Mouse (Mus musculus) lung, embryonic 14.5 days (tissue): Measurements from ENCODE around the gene Gm20458. TPM values are rescaled to one million over a fixed set of nuclear protein-coding genes. Genes with fewer than 3 reads are reported as not detected.
A peak's percentile ranks its signal among the peaks of the same experiment; 100 is the strongest.

Source experiments
- ATAC-seq: fragments of 200-750 bp; cut with Nextera tagmentation; 2 replicates; pipeline ENCODE4 v1.8.0; 2017; ENCODE audit warnings: mild to moderate bottlenecking, moderate TSS enrichment, moderate library complexity; ENCODE audit not compliant: insufficient read depth
- DNase-seq: peaks from one replicate; pipeline ENCODE4 v3.0.0-alpha.2; 2015
- H3K27ac ChIP-seq: fragments of 300-500 bp; sonication (generic); 2 replicates; pipeline ENCODE4 v1.5.1; 2014; ENCODE audit warnings: low read depth, mild to moderate bottlenecking, moderate library complexity
- H3K27me3 ChIP-seq: fragments of 300-500 bp; sonication (generic); 2 replicates; pipeline ENCODE4 v1.6.1; 2014; ENCODE audit warnings: low read length, control low read depth; ENCODE audit not compliant: insufficient read depth
- H3K36me3 ChIP-seq: fragments of 300-500 bp; sonication (generic); 2 replicates; pipeline ENCODE4 v1.6.1; 2014; ENCODE audit warnings: control low read depth; ENCODE audit not compliant: insufficient read depth
- H3K4me1 ChIP-seq: fragments of 300-500 bp; sonication (generic); 2 replicates; pipeline ENCODE4 v1.6.1; 2014; ENCODE audit warnings: antibody characterized with exemption, control low read depth; ENCODE audit not compliant: insufficient read depth
- H3K4me2 ChIP-seq: fragments of 300-500 bp; sonication (generic); 2 replicates; pipeline ENCODE4 v1.6.1; 2014; ENCODE audit warnings: mild to moderate bottlenecking
- H3K4me3 ChIP-seq: fragments of 300-500 bp; sonication (generic); 2 replicates; pipeline ENCODE4 v1.5.1; 2014; ENCODE audit warnings: low read depth, low read length
- H3K9ac ChIP-seq: fragments of 300-500 bp; sonication (generic); 2 replicates; pipeline ENCODE4 v1.6.1; 2014
- H3K9me3 ChIP-seq: fragments of 300-500 bp; sonication (generic); 2 replicates; pipeline ENCODE4 v1.6.1; 2016; ENCODE audit warnings: low read depth, low read length, control low read depth
- CTCF ChIP-seq: IDR thresholded peaks from 2 replicates; pipeline ENCODE4 v1.5.1; 2016; ENCODE audit warnings: antibody characterized with exemption, low read depth
- WGBS: fragments of 180-500 bp; shearing (Covaris S2); extraction: QIAGEN DNeasy Blood & Tissue Kit; methylation state at CpG from one replicate; pipeline ENCODE4 v1.1.7; 2014; 5-methylcytosine and 5-hydroxymethylcytosine counted together
- polyA plus RNA-seq: library from polyadenylated mRNA; unstranded; fragments of >200 nt; fragmentation: Nextera tagmentation; extraction: Ambion mirVana; gene quantifications from 2 replicates; pipeline ENCODE4 v1.2.1, GENCODE M21; 2014

The Gm20458 gene
- polyA plus RNA-seq, 1 experiment from 2014 or later: 14.4 TPM

DNA sequence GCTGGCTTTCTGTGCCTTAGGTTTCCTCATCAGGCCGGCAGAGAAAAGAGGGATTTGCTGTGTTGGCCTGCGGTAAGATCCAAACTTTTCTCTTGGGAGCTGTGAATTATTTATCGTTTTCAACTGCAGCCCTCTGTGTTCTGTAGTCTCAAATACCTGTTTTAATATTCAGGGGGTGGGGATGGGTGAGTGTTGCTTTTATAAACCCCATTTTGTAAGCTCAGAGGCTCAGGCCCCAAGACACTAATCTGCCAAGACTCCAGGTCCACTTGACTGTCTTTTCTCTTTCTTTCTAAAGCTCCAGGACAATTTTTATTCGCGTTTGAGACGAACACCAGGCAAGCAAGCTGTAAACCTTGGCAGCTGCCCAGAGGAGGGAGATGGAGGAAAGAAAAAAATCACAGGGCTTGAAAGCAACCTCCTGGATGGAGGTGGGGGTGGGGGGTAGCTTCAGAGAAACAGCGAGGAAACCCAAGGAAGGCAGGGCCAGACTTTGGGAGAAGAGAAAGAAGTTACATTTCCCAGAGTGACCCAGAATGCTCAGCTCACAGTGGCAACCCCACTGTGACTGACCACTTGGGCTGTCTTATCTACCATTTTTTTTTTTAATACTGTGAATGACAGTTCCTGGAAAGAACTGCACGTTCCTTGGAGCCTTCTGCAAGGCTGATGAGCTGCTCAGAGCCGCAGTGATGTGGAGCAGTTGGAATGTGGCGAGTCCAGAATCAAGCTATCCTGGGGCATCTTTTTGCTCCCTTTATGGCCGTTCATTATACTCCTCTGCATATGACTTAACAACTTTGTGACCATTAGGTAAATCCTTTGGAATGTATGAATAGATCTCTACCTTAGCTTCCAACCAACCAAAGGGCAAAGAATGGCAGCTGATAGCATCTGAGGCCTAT, 57.8 kb downstream of the Gm20458 start:
- WGBS: 40% methylated on average over 11 of the region's 11 CpGs
- no peaks in the 10 kb centered on the region for H3K36me3 ChIP-seq
- H3K27ac ChIP-seq: no peak overlapping the region
- DNase-seq (peak; percentile 38), ATAC-seq (no peak)
- H3K27me3 ChIP-seq: no peaks in the 10 kb centered on the region
- no peaks in the 10 kb centered on the region; the same call in 1 of the 2 replicates for H3K4me1 ChIP-seq
- H3K4me2 ChIP-seq: no peak overlapping the region
- H3K9ac ChIP-seq: no peak overlapping the region
- H3K9me3 ChIP-seq: no peaks in the 10 kb centered on the region
- TF ChIP-seq CTCF: no peak
- H3K4me3 ChIP-seq: no peak overlapping the region

- Histone ChIP-seq H3K9ac (no peak overlapping the region), H3K36me3 (no peaks in the 10 kb centered on the region), H3K9me3 (no peaks in the 10 kb centered on the region), H3K4me2 (no peak overlapping the region), H3K27ac (no peak overlapping the region), H3K4me3 (no peak overlapping the region), H3K27me3 (no peaks in the 10 kb centered on the region), H3K4me1 (no peaks in the 10 kb centered on the region; the same call in 1 of the 2 replicates)
- 71% methylated on average over 6 of the region's 6 CpGs for WGBS
- TF ChIP-seq CTCF: no peak
- ATAC-seq (no peak), DNase-seq (no peak)
Observed at GRCm38 (mm10) chr2:164519171-164519526, 58.4 kb downstream of the Gm20458 start.

- peak; percentile 47; the same call in 1 of the 2 replicates for ATAC-seq
- TF ChIP-seq CTCF: peak; percentile 87
Observed at GRCm38 (mm10) chr2:164520782-164521181, 60.0 kb downstream of the Gm20458 start.

GRCm38 (mm10) chr2:164521841-164522240, 61.1 kb downstream of the Gm20458 start:
- Histone ChIP-seq H3K4me3 (no peak overlapping the region), H3K4me2 (peak overlapping the region; percentile 15; the same call in 1 of the 2 replicates), H3K36me3 (no peaks in the 10 kb centered on the region), H3K9me3 (no peaks in the 10 kb centered on the region), H3K9ac (no peak overlapping the region), H3K4me1 (no peaks in the 10 kb centered on the region; the same call in 1 of the 2 replicates), H3K27ac (no peak overlapping the region), H3K27me3 (no peaks in the 10 kb centered on the region)
- DNase-seq: peak; percentile 52
- no peak for ATAC-seq
- WGBS: 14% methylated on average over 11 of the region's 11 CpGs
- TF ChIP-seq CTCF: no peak

More at GRCm38 (mm10) chr2:164520782-164521181, 60.0 kb downstream of the Gm20458 start:
- Histone ChIP-seq H3K4me3 (no peak overlapping the region), H3K27me3 (no peaks in the 10 kb centered on the region), H3K27ac (no peak overlapping the region), H3K9me3 (no peaks in the 10 kb centered on the region), H3K36me3 (no peaks in the 10 kb centered on the region), H3K9ac (no peak overlapping the region), H3K4me1 (no peaks in the 10 kb centered on the region; the same call in 1 of the 2 replicates), H3K4me2 (no peak overlapping the region)
- 10% methylated on average over 3 of the region's 3 CpGs for WGBS
- DNase-seq: peak; percentile 75

DNA sequence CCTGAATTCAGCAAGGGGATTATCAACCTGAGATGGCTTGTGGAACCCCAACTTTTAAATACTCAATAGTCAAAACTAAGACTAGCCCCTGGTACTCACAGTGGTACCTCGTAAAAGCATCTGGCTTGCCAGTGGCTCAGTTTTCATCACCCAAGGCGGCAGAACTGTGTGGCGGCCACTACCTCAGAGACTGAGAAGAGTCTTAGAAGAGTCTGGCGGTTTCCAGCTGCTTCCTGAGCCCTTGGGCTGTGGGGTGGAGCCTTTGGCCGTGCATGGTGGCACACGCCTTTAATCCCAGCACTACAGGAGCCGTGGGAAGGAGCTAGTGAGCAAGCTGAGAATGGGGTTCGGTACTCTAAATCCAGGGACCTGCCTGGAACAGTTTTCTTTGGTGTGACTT, 61.5 kb downstream of the Gm20458 start:
- DNase-seq (no peak), ATAC-seq (no peak)
- Histone ChIP-seq H3K4me3 (no peak overlapping the region), H3K4me1 (no peaks in the 10 kb centered on the region; the same call in 1 of the 2 replicates), H3K9me3 (no peaks in the 10 kb centered on the region), H3K4me2 (no peak overlapping the region), H3K36me3 (no peaks in the 10 kb centered on the region), H3K27me3 (no peaks in the 10 kb centered on the region), H3K27ac (no peak overlapping the region; the same call in 1 of the 2 replicates), H3K9ac (no peak overlapping the region)
- WGBS: 26% methylated on average over 8 of the region's 8 CpGs
- no peak for TF ChIP-seq CTCF

- H3K27me3 ChIP-seq: no peaks in the 10 kb centered on the region
- TF ChIP-seq CTCF: no peak
Observed at GRCm38 (mm10) chr2:164523301-164523773, 62.6 kb downstream of the Gm20458 start.

DNA sequence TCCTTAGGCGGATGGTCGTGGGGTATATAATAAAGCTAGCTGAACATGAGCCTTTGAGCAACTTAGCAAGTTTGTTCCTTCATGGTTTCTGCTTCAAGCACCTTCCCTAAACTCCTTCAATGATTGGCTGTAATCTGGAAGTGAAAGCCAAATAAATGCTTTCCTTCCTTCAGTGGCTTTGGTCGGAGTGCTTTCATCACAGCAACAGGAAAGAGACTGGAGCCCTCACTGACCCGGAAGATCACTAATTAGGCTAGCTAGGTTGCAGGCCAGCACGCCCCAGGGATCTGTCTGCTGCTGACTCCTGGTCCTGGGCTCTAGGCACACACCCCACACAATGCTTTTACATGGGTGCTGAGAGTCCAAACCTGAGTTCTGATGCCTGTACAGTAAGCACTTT, 67.8 kb downstream of the Gm20458 start:
- ATAC-seq (no peak), DNase-seq (no peak)
- H3K27me3 ChIP-seq: no peaks in the 10 kb centered on the region
- H3K9me3 ChIP-seq: no peaks in the 10 kb centered on the region
- no peak overlapping the region for H3K9ac ChIP-seq
- H3K4me1 ChIP-seq: no peaks in the 10 kb centered on the region
- no peak overlapping the region for H3K4me3 ChIP-seq
- TF ChIP-seq CTCF: no peak
- H3K27ac ChIP-seq: no peak overlapping the region
- H3K36me3 ChIP-seq: no peaks in the 10 kb centered on the region
- 58% methylated on average over 5 of the region's 5 CpGs for WGBS
- no peak overlapping the region for H3K4me2 ChIP-seq

More at GRCm38 (mm10) chr2:164523301-164523773, 62.6 kb downstream of the Gm20458 start:
- Histone ChIP-seq H3K9me3 (no peaks in the 10 kb centered on the region), H3K4me3 (no peak overlapping the region), H3K9ac (no peak overlapping the region), H3K4me1 (no peaks in the 10 kb centered on the region; the same call in 1 of the 2 replicates), H3K36me3 (no peaks in the 10 kb centered on the region), H3K27ac (no peak overlapping the region), H3K4me2 (no peak overlapping the region)
- no peak for DNase-seq
- no peak for ATAC-seq
- WGBS: 73% methylated on average over 10 of the region's 10 CpGs
